Mouse (Mus musculus) hindbrain, postnatal 0 days (tissue): ENCODE results near the gene Pagr1b. TPM values are rescaled to one million over a fixed set of nuclear protein-coding genes. Genes with fewer than 3 reads are reported as not detected.
A peak's percentile ranks its signal among the peaks of the same experiment; 100 is the strongest.

Source experiments
- ATAC-seq: fragments of 200-750 bp; cut with Nextera tagmentation; 2 replicates; pipeline ENCODE4 v1.8.0; 2017; ENCODE audit warnings: mild to moderate bottlenecking, moderate TSS enrichment, moderate library complexity
- DNase-seq: peaks from one replicate; pipeline ENCODE4 v3.0.0-alpha.2; 2015; ENCODE audit warnings: low spot score
- H3K27ac ChIP-seq: fragments of 300-500 bp; sonication (generic); 2 replicates; pipeline ENCODE4 v1.5.1; 2014; ENCODE audit warnings: mild to moderate bottlenecking
- H3K27me3 ChIP-seq: fragments of 300-500 bp; sonication (generic); 2 replicates; pipeline ENCODE4 v1.6.1; 2014; ENCODE audit warnings: low read length, mixed read lengths; ENCODE audit not compliant: insufficient read depth
- H3K36me3 ChIP-seq: fragments of 300-500 bp; sonication (generic); 2 replicates; pipeline ENCODE4 v1.6.1; 2014; ENCODE audit warnings: low read length, mixed read lengths; ENCODE audit not compliant: insufficient read depth
- H3K4me1 ChIP-seq: fragments of 300-500 bp; sonication (generic); 2 replicates; pipeline ENCODE4 v1.6.1; 2014; ENCODE audit warnings: antibody characterized with exemption, low read length, mixed read lengths; ENCODE audit not compliant: insufficient read depth
- H3K4me2 ChIP-seq: fragments of 300-500 bp; sonication (generic); 2 replicates; pipeline ENCODE4 v1.6.1; 2014; ENCODE audit warnings: low read depth, mild to moderate bottlenecking, low read length, moderate library complexity, mixed read lengths
- H3K4me3 ChIP-seq: fragments of 300-500 bp; sonication (generic); 2 replicates; pipeline ENCODE4 v1.5.1; 2014; ENCODE audit warnings: low read length
- H3K9ac ChIP-seq: fragments of 300-500 bp; sonication (generic); replicated peaks from 2 replicates; pipeline ENCODE4 v1.6.1; 2014; ENCODE audit warnings: mild to moderate bottlenecking, low read length, moderate library complexity, mixed read lengths
- H3K9me3 ChIP-seq: fragments of 300-500 bp; sonication (generic); 2 replicates; pipeline ENCODE4 v1.6.1; 2016; ENCODE audit warnings: low read length, mixed read lengths
- CTCF ChIP-seq: IDR thresholded peaks from 2 replicates; pipeline ENCODE4 v1.5.1; 2016; ENCODE audit warnings: antibody characterized with exemption, control low read depth, low read depth
- WGBS: fragments of 180-500 bp; shearing (Covaris S2); extraction: QIAGEN DNeasy Blood & Tissue Kit; methylation state at CpG from one replicate; pipeline ENCODE4 v1.1.7; 2014; 5-methylcytosine and 5-hydroxymethylcytosine counted together
- polyA plus RNA-seq: library from polyadenylated mRNA; unstranded; fragments of >200 nt; fragmentation: Nextera tagmentation; extraction: Ambion mirVana; gene quantifications from 2 replicates; pipeline ENCODE4 v1.2.1, GENCODE M21; 2015
- total RNA-seq: library from RNA; depleted of rRNA; stranded (reverse); fragments of >200 nt; gene quantifications from 2 replicates; pipeline ENCODE4 v1.2.3, GENCODE M21; 2014

The Pagr1b gene
- total and polyA plus RNA-seq, 2 experiments from 2014 or later, result 0.49 to 1.2 TPM

- DNase-seq, result peak; percentile 24
- H3K36me3 ChIP-seq, result peaks cover 19% of the 10 kb centered on the region; the same call in 1 of the 2 replicates
- peak overlapping the region; percentile 88 for H3K4me3 ChIP-seq
- no peaks in the 10 kb centered on the region for H3K27me3 ChIP-seq
- peak overlapping the region; percentile 99 for H3K9ac ChIP-seq
- no peaks in the 10 kb centered on the region for H3K9me3 ChIP-seq
- no peak for TF ChIP-seq CTCF
- peak overlapping the region; percentile 87 for H3K4me2 ChIP-seq
- H3K4me1 ChIP-seq, result peaks cover 47% of the 10 kb centered on the region
- 58% methylated on average over 13 of the region's 13 CpGs for WGBS
- H3K27ac ChIP-seq, result peak overlapping the region; percentile 32; the same call in 1 of the 2 replicates
- ATAC-seq, result no peak
Measured at GRCm38 (mm10) chr7:127023272-127023691, 7.0 kb upstream of the Pagr1b start.

GRCm38 (mm10) chr7:127022528-127023271 is 6.4 kb upstream of the Pagr1b start:
- Histone ChIP-seq H3K9ac (peak overlapping the region; percentile 99; the same call in 1 of the 2 replicates), H3K27me3 (no peaks in the 10 kb centered on the region), H3K36me3 (peaks cover 19% of the 10 kb centered on the region; the same call in 1 of the 2 replicates), H3K9me3 (no peaks in the 10 kb centered on the region), H3K4me2 (peak overlapping the region; percentile 87), H3K4me3 (no peak overlapping the region), H3K27ac (0 out of 2 replicates have a peak overlapping the region, but pooled peaks have one; percentile 32), H3K4me1 (peaks cover 47% of the 10 kb centered on the region)
- ATAC-seq (no peak), DNase-seq (no peak)
- no peak for TF ChIP-seq CTCF
- 58% methylated on average over 7 of the region's 7 CpGs for WGBS

- ATAC-seq (no peak), DNase-seq (no peak)
- H3K36me3 ChIP-seq, result peaks cover 19% of the 10 kb centered on the region; the same call in 1 of the 2 replicates
- peak overlapping the region; percentile 85 for H3K4me2 ChIP-seq
- H3K27ac ChIP-seq, result peak overlapping the region; percentile 86
- no peaks in the 10 kb centered on the region for H3K9me3 ChIP-seq
- 28% methylated on average over 5 of the region's 5 CpGs for WGBS
- H3K4me1 ChIP-seq, result peaks cover 47% of the 10 kb centered on the region
- no peak for TF ChIP-seq CTCF
- H3K9ac ChIP-seq, result peak overlapping the region; percentile 81
- no peaks in the 10 kb centered on the region for H3K27me3 ChIP-seq
- H3K4me3 ChIP-seq, result peak overlapping the region; percentile 59
Measured at GRCm38 (mm10) chr7:127021563-127022527, 5.6 kb upstream of the Pagr1b start.

GRCm38 (mm10) chr7:127020901-127021562 is 4.7 kb upstream of the Pagr1b start, which contains the start of the genes Gm42742 and Prrt2:
Gm42742 (minus strand) TSS chr7:127021097.
Prrt2 (minus strand) TSS chr7:127021211.
- Histone ChIP-seq H3K9me3 (no peaks in the 10 kb centered on the region), H3K4me2 (peak within 1 kb of the TSS; percentile 85), H3K4me3 (peak within 1 kb of the TSS; percentile 59), H3K9ac (peak within 1 kb of the TSS; percentile 81), H3K27ac (peak within 1 kb of the TSS; percentile 86), H3K27me3 (no peaks in the 10 kb centered on the region), H3K36me3 (peaks cover 19% of the 10 kb centered on the region; the same call in 1 of the 2 replicates), H3K4me1 (peaks cover 48% of the 10 kb centered on the region)
- peak; percentile 79 for DNase-seq
- peak; percentile 13 for ATAC-seq
- 2% methylated on average over 36 of the region's 37 CpGs for WGBS
- no peak for TF ChIP-seq CTCF

- H3K9ac ChIP-seq, result peak overlapping the region; percentile 81
- H3K27me3 ChIP-seq, result no peaks in the 10 kb centered on the region
- peak overlapping the region; percentile 59 for H3K4me3 ChIP-seq
- no peak for ATAC-seq
- 11% methylated on average over 5 of the region's 5 CpGs for WGBS
- H3K27ac ChIP-seq, result peak overlapping the region; percentile 86
- no peaks in the 10 kb centered on the region for H3K9me3 ChIP-seq
- H3K4me1 ChIP-seq, result peaks cover 54% of the 10 kb centered on the region
- H3K4me2 ChIP-seq, result peak overlapping the region; percentile 85
- H3K36me3 ChIP-seq, result peaks cover 20% of the 10 kb centered on the region
- no peak for DNase-seq
- TF ChIP-seq CTCF, result no peak
Measured at GRCm38 (mm10) chr7:127020491-127020890, 4.2 kb upstream of the Pagr1b start.

- no peaks in the 10 kb centered on the region for H3K9me3 ChIP-seq
- DNase-seq (peak; percentile 4), ATAC-seq (no peak)
- no peaks in the 10 kb centered on the region for H3K27me3 ChIP-seq
- peak overlapping the region; percentile 86; the same call in 1 of the 2 replicates for H3K27ac ChIP-seq
- H3K4me1 ChIP-seq, result peaks cover 56% of the 10 kb centered on the region
- peak overlapping the region; percentile 85 for H3K4me2 ChIP-seq
- TF ChIP-seq CTCF, result no peak
- peak overlapping the region; percentile 81 for H3K9ac ChIP-seq
- 45% methylated on average over 3 of the region's 3 CpGs for whole genome bisulfite sequencing
- H3K4me3 ChIP-seq, result peak overlapping the region; percentile 59
- peaks cover 25% of the 10 kb centered on the region for H3K36me3 ChIP-seq
Measured at GRCm38 (mm10) chr7:127020031-127020430, 3.7 kb upstream of the Pagr1b start.
